Mouse (Mus musculus) heart, postnatal 10 days (tissue): ENCODE data around the gene Lif. TPM values are rescaled to one million over a fixed set of nuclear protein-coding genes. Genes with fewer than 3 reads are reported as not detected.
A peak's percentile ranks its signal among the peaks of the same experiment; 100 is the strongest.

Experiments used
- DNase-seq, 2 experiments: peaks; one replicate each; pipeline ENCODE4 v3.0.0; 2021
- intact Hi-C: fragments of 180-260 bp; cut with DNase I; formaldehyde crosslinking; loops from one replicate; pipeline ENCODE4 v1.15.1; 2025
- total RNA-seq, 2 experiments: library from RNA; stranded (reverse); gene quantifications; 2 replicates each; pipeline ENCODE4 v1.2.3; 2021

The Lif gene
- total RNA-seq, 2 experiments from 2014 or later: 0.55 to 0.62 TPM

- intact Hi-C loops: loop anchor here (1.0 kb wide), 1 partner anchor 37 kb away; no protein-coding TSS in a partner anchor
- no peak for DNase-seq
These were observed 399 bp downstream of the Lif start for GRCm38 (mm10) chr11:4257756-4258155.

GRCm38 (mm10) chr11:4258657-4259082, 1.3 kb downstream of the Lif start:
- intact Hi-C loops: loop anchor here (1.0 kb wide), 2 partner anchors 38 to 164 kb away; no protein-coding TSS in a partner anchor
- DNase-seq: peak; percentile 87 to 92

GRCm38 (mm10) chr11:4260463-4261187, 3.3 kb downstream of the Lif start:
- intact Hi-C loops: loop anchor here (10.0 kb wide), 1 partner anchor 444 kb away; the partner anchor contains the start of genes Uqcr10 and Zmat5
- peak; percentile 67 to 78 for DNase-seq

- intact Hi-C loops: loop anchor here (10.0 kb wide), 1 partner anchor 444 kb away; the partner anchor contains the start of genes Uqcr10 and Zmat5
These were observed 3.8 kb downstream of the Lif start for GRCm38 (mm10) chr11:4261188-4261494.

GRCm38 (mm10) chr11:4261969-4262368, 4.6 kb downstream of the Lif start:
- DNase-seq: peak; percentile 66 to 81
- intact Hi-C loops: loop anchor here (10.0 kb wide), 1 partner anchor 443 kb away; the partner anchor contains the start of genes Uqcr10 and Zmat5

More at GRCm38 (mm10) chr11:4261188-4261494, 3.8 kb downstream of the Lif start:
- peak; percentile 68 to 78 for DNase-seq

- DNase-seq: no peak
- intact Hi-C loops: loop anchor here (10.0 kb wide), 1 partner anchor 442 kb away; the partner anchor contains the start of genes Uqcr10 and Zmat5
These were observed 5.5 kb downstream of the Lif start for GRCm38 (mm10) chr11:4262847-4263246.

- intact Hi-C loops: loop anchor here (10.0 kb wide), 1 partner anchor 442 kb away; the partner anchor contains the start of genes Uqcr10 and Zmat5
- DNase-seq: no peak
These were observed 5.9 kb downstream of the Lif start for GRCm38 (mm10) chr11:4263296-4263695.

GRCm38 (mm10) chr11:4264066-4264465, 6.7 kb downstream of the Lif start:
- intact Hi-C loops: loop anchor here (10.0 kb wide), 1 partner anchor 441 kb away; the partner anchor contains the start of genes Uqcr10 and Zmat5
- DNase-seq: peak; percentile 76

- peak; percentile 69 to 77 for DNase-seq
- intact Hi-C loops: loop anchor here (5.0 to 10.0 kb wide), 2 partner anchors 36 to 438 kb away; partner anchors contain the start of genes Uqcr10 and Zmat5
These were observed 9.2 kb downstream of the Lif start for GRCm38 (mm10) chr11:4266271-4267201.

- intact Hi-C loops: loop anchor here (5.0 to 10.0 kb wide), 2 partner anchors 35 to 438 kb away; partner anchors contain the start of genes Uqcr10 and Zmat5
- DNase-seq: no peak
These were observed 9.8 kb downstream of the Lif start for GRCm38 (mm10) chr11:4267202-4267578.

- DNase-seq: no peak
- intact Hi-C loops: loop anchor here (5.0 to 10.0 kb wide), 2 partner anchors 34 to 436 kb away; partner anchors contain the start of genes Uqcr10 and Zmat5
These were observed 11.1 kb downstream of the Lif start for GRCm38 (mm10) chr11:4268500-4268899.

GRCm38 (mm10) chr11:4270744-4271459, 13.5 kb downstream of the Lif start:
- peak; percentile 52 to 55 for DNase-seq
- intact Hi-C loops: no loop called here

GRCm38 (mm10) chr11:4271544-4271943, 14.2 kb downstream of the Lif start:
- intact Hi-C loops: no loop called here
- no peak for DNase-seq

GRCm38 (mm10) chr11:4276411-4276861, 19.1 kb downstream of the Lif start:
- intact Hi-C loops: no loop called here
- DNase-seq: peak in 1 of 2 experiments; percentile 73

- intact Hi-C loops: no loop called here
- DNase-seq: no peak
These were observed 22.6 kb downstream of the Lif start for GRCm38 (mm10) chr11:4279909-4280308.

- intact Hi-C loops: no loop called here
- DNase-seq: no peak
These were observed 24.5 kb downstream of the Lif start for GRCm38 (mm10) chr11:4281852-4282251.

- peak in 1 of 2 experiments; percentile 65 for DNase-seq
These were observed 26.3 kb downstream of the Lif start for GRCm38 (mm10) chr11:4283627-4284026.

GRCm38 (mm10) chr11:4289280-4289679, 31.9 kb downstream of the Lif start:
- intact Hi-C loops: no loop called here

More at GRCm38 (mm10) chr11:4283627-4284026, 26.3 kb downstream of the Lif start:
- intact Hi-C loops: no loop called here

GRCm38 (mm10) chr11:4291639-4292038, 34.3 kb downstream of the Lif start:
- intact Hi-C loops: no loop called here
- DNase-seq: peak; percentile 77 to 80

More at GRCm38 (mm10) chr11:4289280-4289679, 31.9 kb downstream of the Lif start:
- no peak for DNase-seq
